Mouse (Mus musculus) heart, embryonic 14.5 days (tissue): ENCODE measurements around the gene Sdad1. TPM values are rescaled to one million over a fixed set of nuclear protein-coding genes. Genes with fewer than 3 reads are reported as not detected.

Experiments
- ATAC-seq: fragments of 200-750 bp; cut with Nextera tagmentation; 2 replicates; pipeline ENCODE4 v1.8.0; 2017; ENCODE audit warnings: low read depth, moderate TSS enrichment; ENCODE audit not compliant: insufficient number of reproducible peaks, insufficient read depth, low FRiP score
- H3K27ac ChIP-seq, 2 experiments: fragments of 200-500 bp in 1 of 2; fragments of 300-500 bp in 1 of 2; sonication (generic) in 1 of 2; replicated peaks in 1 of 2; 2 replicates each; pipeline ENCODE4 v1.5.1; 2012 to 2014; ENCODE audit warnings: low read depth in 2 of 2, low read length in 2 of 2, control low read depth in 1 of 2, mild to moderate bottlenecking in 1 of 2, mixed read lengths in 1 of 2; ENCODE audit not compliant: control insufficient read depth in 1 of 2, insufficient read depth in 1 of 2
- H3K27me3 ChIP-seq: fragments of 300-500 bp; sonication (generic); 2 replicates; pipeline ENCODE4 v1.6.1; 2014; ENCODE audit warnings: mild to moderate bottlenecking, low read length, control low read depth; ENCODE audit not compliant: control insufficient read depth, insufficient read depth
- H3K36me3 ChIP-seq: fragments of 300-500 bp; sonication (generic); 2 replicates; pipeline ENCODE4 v1.6.1; 2014; ENCODE audit warnings: mild to moderate bottlenecking, control low read depth, low read length, mixed read lengths; ENCODE audit not compliant: control insufficient read depth, insufficient read depth
- H3K4me1 ChIP-seq, 2 experiments: fragments of 200-500 bp in 1 of 2; fragments of 300-500 bp in 1 of 2; sonication (generic) in 1 of 2; 2 replicates each; pipeline ENCODE4 v1.6.1; 2012 to 2014; ENCODE audit warnings: low read length in 2 of 2, control low read depth in 1 of 2, mixed read lengths in 1 of 2; ENCODE audit not compliant: control insufficient read depth in 2 of 2, insufficient read depth in 2 of 2
- H3K4me2 ChIP-seq: fragments of 300-500 bp; sonication (generic); 2 replicates; pipeline ENCODE4 v1.6.1; 2014; ENCODE audit warnings: mild to moderate bottlenecking, low read length
- H3K4me3 ChIP-seq, 2 experiments: fragments of 200-500 bp in 1 of 2; fragments of 300-500 bp in 1 of 2; sonication (generic) in 1 of 2; 2 replicates each; pipeline ENCODE4 v1.5.1; 2012 to 2014; ENCODE audit warnings: low read length in 2 of 2, mild to moderate bottlenecking in 2 of 2, control low read depth in 1 of 2, low read depth in 1 of 2, moderate library complexity in 1 of 2; ENCODE audit not compliant: control insufficient read depth in 1 of 2, insufficient read depth in 1 of 2
- H3K9ac ChIP-seq: fragments of 300-500 bp; sonication (generic); 2 replicates; pipeline ENCODE4 v1.6.1; 2014; ENCODE audit warnings: mild to moderate bottlenecking, low read length
- H3K9me3 ChIP-seq: fragments of 300-500 bp; sonication (generic); 2 replicates; pipeline ENCODE4 v1.6.1; 2016; ENCODE audit warnings: low read length, control low read depth; ENCODE audit not compliant: control insufficient read depth
- WGBS: fragments of 180-500 bp; shearing (Covaris S2); extraction: QIAGEN DNeasy Blood & Tissue Kit; methylation state at CpG from one replicate; pipeline ENCODE4 v1.1.7; 2014; 5-methylcytosine and 5-hydroxymethylcytosine counted together
- polyA plus RNA-seq: library from polyadenylated mRNA; unstranded; fragments of >200 nt; fragmentation: Nextera tagmentation; extraction: Ambion mirVana; gene quantifications from 2 replicates; pipeline ENCODE4 v1.2.1, GENCODE M21; 2014

The Sdad1 gene
- polyA plus RNA-seq, 1 experiment from 2014 or later = 25.8 TPM

GRCm38 (mm10) chr5:92239333-92240232 is 70.7 kb downstream of the Sdad1 start:
- Histone ChIP-seq H3K4me3 (peak overlapping the region in 1 of 2 experiments; percentile 6; a peak in 2 of 4 replicates), H3K9me3 (no peaks in the 10 kb centered on the region), H3K36me3 (no peaks in the 10 kb centered on the region), H3K4me1 (peaks cover 0 to 4% of the 10 kb centered on the region in 2 experiments; a peak in 1 of 4 replicates), H3K27me3 (no peaks in the 10 kb centered on the region), H3K27ac (no peak overlapping the region), H3K9ac (peak overlapping the region; percentile 41; the same call in 1 of the 2 replicates), H3K4me2 (peak overlapping the region; percentile 53)
- ATAC-seq = no peak
- 36% methylated on average over 29 of the region's 29 CpGs for WGBS

- Histone ChIP-seq H3K4me2 (no peak overlapping the region), H3K4me3 (no peak overlapping the region), H3K27me3 (no peaks in the 10 kb centered on the region), H3K9ac (no peak overlapping the region), H3K4me1 (peaks cover 0 to 4% of the 10 kb centered on the region in 2 experiments; a peak in 1 of 4 replicates), H3K9me3 (no peaks in the 10 kb centered on the region), H3K36me3 (no peaks in the 10 kb centered on the region), H3K27ac (no peak overlapping the region)
- WGBS = 48% methylated on average over 5 of the region's 5 CpGs
- ATAC-seq = no peak
Measured at GRCm38 (mm10) chr5:92234939-92235557, 75.2 kb downstream of the Sdad1 start.

Other genes starting within 250 kb of the Sdad1 start
- gene G3bp2, start 226.8 kb downstream of the Sdad1 start, polyA plus RNA-seq = 141 and 151 TPM in 2 replicates
- 21.3 and 22.9 TPM in 2 replicates for gene Uso1, start 172.5 kb downstream of the Sdad1 start, polyA plus RNA-seq
- gene U90926, start 95.1 kb downstream of the Sdad1 start, polyA plus RNA-seq = not detected in 2 replicates
- gene Ppef2, start 54.2 kb downstream of the Sdad1 start, polyA plus RNA-seq = not detected in 2 replicates
- gene Naaa, start 32.3 kb downstream of the Sdad1 start, polyA plus RNA-seq = 6.0 and 6.3 TPM in 2 replicates
- not detected in 2 replicates for gene Cxcl9, start 17.6 kb upstream of the Sdad1 start, polyA plus RNA-seq
- 59.2 and 60.2 TPM in 2 replicates for gene Art3, start 21.3 kb upstream of the Sdad1 start, polyA plus RNA-seq
- 0.74 and 1.2 TPM in 2 replicates for gene Cxcl10, start 38.4 kb upstream of the Sdad1 start, polyA plus RNA-seq
- 35.4 and 35.9 TPM in 2 replicates for gene Nup54, start 124.7 kb upstream of the Sdad1 start, polyA plus RNA-seq
- gene Scarb2, start 196.4 kb upstream of the Sdad1 start, polyA plus RNA-seq = 14.3 and 15.6 TPM in 2 replicates
- not detected in 2 replicates for gene Fam47e, start 244.6 kb upstream of the Sdad1 start, polyA plus RNA-seq